Mouse (Mus musculus): Measurements from ENCODE around the gene Midn. TPM values are rescaled to one million over a fixed set of nuclear protein-coding genes. Genes with fewer than 3 reads are reported as not detected.
A peak's percentile ranks its signal among the peaks of the same experiment; 100 is the strongest.

The Midn gene
- polyA plus RNA-seq, 1 experiment from 2014 or later = 22.2 TPM

DNA sequence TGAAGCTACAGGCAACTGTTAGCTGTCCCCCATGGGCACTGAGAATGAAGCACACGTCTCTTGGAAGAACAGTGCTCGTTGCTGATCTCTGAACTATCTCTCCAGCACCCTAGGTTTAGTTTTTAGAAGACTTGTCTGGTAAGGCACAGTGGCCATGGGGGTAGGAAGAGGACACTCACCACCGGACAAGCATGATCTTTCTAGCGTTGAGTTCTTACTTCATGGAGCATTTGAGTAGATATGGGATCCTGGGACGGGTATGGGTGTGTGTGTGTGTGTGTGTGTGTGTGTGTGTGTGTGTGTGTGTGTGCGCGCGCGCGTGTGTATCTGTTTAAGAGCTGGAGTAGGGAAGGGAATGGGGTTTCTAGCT, 7.4 kb upstream of the Midn start, which contains the start of gene Cbarp:
Gene Cbarp (minus strand): TSS at position 170 of the 370 bp plus-strand sequence.
- Histone ChIP-seq H3K27ac (replicated peaks) (peak within 1 kb of the TSS; percentile 81), H3K9me3 (no peaks in the 10 kb centered on the region), H3K36me3 (replicated peaks) (peaks cover 33% of the 10 kb centered on the region), H3K4me3 (peak within 1 kb of the TSS; percentile 99), H3K4me1 (peaks cover 82% of the 10 kb centered on the region), H3K27me3 (replicated peaks; ENCODE audit: low read depth, poor library complexity, severe bottlenecking) (peaks cover 36% of the 10 kb centered on the region)
- WGBS = 74% methylated on average over 10 of the region's 10 CpGs
- DNase-seq (ENCODE audit: low spot score) = no peak

DNA sequence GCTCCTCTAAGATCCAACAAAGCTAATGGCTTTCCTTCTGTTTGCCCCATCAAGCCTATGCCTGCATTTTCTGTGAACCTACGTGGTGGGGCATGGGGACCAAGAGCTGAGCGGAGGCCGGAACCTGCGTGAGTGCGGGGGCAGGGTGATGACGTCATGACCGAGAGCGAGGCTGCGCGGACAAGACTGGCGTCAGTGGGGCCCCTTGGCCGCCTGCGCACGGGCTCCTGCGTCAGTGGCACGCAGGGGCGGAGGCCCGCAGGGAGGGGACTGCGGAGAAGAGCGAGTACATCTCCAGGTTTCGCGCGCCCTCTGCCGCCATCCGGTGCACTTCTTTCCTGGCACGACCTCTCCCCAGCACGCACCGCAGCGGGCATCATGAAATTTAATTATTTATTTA, 6.8 kb upstream of the Midn start:
- peak; percentile 96 for DNase-seq (ENCODE audit: low spot score)
- Histone ChIP-seq H3K27ac (replicated peaks) (peak overlapping the region; percentile 81), H3K9me3 (no peaks in the 10 kb centered on the region), H3K4me3 (peak overlapping the region; percentile 99), H3K27me3 (replicated peaks; ENCODE audit: low read depth, poor library complexity, severe bottlenecking) (peaks cover 30% of the 10 kb centered on the region), H3K36me3 (replicated peaks) (peaks cover 33% of the 10 kb centered on the region), H3K4me1 (peaks cover 86% of the 10 kb centered on the region)
- WGBS = under 1% methylated on average over 29 of the region's 29 CpGs

DNA sequence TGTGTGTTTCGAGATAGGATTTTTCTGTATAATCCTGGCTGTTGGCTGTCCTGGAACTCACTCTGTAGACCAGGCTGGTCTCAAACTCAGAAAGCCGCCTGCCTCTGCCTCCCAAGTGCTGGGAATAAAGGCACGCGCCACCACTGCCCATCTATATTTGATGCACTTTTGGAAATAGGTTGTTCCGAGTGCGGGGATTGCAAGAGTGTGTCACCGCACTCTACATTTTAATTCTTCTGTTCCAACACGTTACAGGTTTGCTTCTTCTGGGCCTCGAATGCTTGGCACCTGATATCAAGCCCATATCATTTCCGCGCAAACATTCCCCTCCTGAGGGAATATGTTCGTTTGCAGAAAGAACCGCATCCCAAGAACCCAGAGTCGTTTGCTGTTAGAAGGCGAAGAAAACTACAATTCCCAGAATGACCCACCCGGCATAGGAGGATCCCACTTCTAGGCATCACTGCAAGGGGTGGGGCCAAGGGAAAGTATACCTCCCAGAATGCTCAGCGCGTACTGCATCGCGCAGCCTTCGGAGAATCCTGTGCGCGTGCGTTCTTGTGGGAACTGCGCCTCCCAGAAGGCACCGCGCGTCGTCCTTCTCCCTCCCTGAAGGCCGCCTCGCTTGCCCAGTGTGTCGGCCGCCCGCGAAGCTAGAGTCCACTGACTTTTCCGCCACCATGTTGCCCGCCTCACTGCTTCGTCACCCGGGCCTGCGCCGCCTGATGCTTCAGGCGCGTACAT, 6.1 kb upstream of the Midn start:
- peak overlapping the region; percentile 99 for H3K4me3 ChIP-seq
- peak overlapping the region; percentile 91 for H3K27ac ChIP-seq (replicated peaks)
- 1% methylated on average over 43 of the region's 43 CpGs for WGBS
- peak; percentile 95 for DNase-seq (ENCODE audit: low spot score)
- peaks cover 37% of the 10 kb centered on the region for H3K36me3 ChIP-seq (replicated peaks)
- H3K4me1 ChIP-seq = peaks cover 86% of the 10 kb centered on the region
- H3K27me3 ChIP-seq (replicated peaks; ENCODE audit: low read depth, poor library complexity, severe bottlenecking) = peaks cover 23% of the 10 kb centered on the region
- H3K9me3 ChIP-seq = no peaks in the 10 kb centered on the region

DNA sequence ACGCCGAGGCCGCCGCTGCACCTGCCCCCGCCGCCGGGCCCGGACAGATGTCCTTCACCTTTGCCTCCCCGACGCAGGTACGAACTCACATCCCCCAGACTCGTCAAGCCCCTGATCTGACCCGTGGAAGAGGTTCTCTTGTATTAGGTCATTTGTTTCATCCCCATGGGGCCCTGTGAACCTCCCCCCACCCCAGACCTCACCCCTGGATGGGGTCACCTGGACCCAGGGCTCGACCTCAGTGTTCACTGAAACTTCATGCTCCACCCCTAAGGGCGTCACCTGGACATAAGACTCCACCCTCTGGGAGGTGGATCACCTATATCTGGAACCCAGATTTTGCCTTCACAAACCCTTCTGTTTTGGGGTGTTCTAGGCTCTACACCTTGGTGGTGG, 5.5 kb upstream of the Midn start:
- no peak for DNase-seq (ENCODE audit: low spot score)
- Histone ChIP-seq H3K27ac (replicated peaks) (peak overlapping the region; percentile 91), H3K27me3 (replicated peaks; ENCODE audit: low read depth, poor library complexity, severe bottlenecking) (peaks cover 18% of the 10 kb centered on the region), H3K4me3 (peak overlapping the region; percentile 99), H3K9me3 (no peaks in the 10 kb centered on the region), H3K36me3 (replicated peaks) (peaks cover 39% of the 10 kb centered on the region), H3K4me1 (peaks cover 86% of the 10 kb centered on the region)
- WGBS = under 1% methylated on average over 15 of the region's 15 CpGs

DNA sequence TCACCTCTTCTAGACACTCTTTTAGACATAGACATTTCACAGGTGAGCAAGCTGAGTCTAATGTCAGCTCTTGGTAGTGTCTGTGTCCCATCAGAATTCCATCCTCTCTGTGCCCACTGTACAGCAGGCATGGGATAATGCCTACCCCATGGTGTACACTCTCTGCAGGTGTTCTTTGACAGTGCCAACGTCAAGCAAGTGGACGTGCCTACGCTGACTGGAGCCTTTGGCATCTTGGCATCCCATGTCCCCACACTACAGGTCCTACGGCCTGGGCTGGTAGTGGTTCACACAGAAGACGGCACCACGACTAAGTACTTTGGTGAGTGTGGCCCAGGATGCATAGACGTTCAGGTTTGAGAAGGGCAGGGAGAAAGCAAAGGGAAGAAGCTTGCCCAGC, 4.4 kb upstream of the Midn start:
- no peak for DNase-seq (ENCODE audit: low spot score)
- H3K36me3 ChIP-seq (replicated peaks) = peaks cover 39% of the 10 kb centered on the region
- 0 out of 2 replicates have a peak, but pooled peaks cover 8% of the 10 kb centered on the region for H3K27me3 ChIP-seq (replicated peaks; ENCODE audit: low read depth, poor library complexity, severe bottlenecking)
- H3K4me3 ChIP-seq = peak overlapping the region; percentile 99; the same call in 1 of the 2 replicates
- peaks cover 83% of the 10 kb centered on the region for H3K4me1 ChIP-seq
- 95% methylated on average over 7 of the region's 7 CpGs for WGBS
- no peaks in the 10 kb centered on the region for H3K9me3 ChIP-seq
- H3K27ac ChIP-seq (replicated peaks) = no peak overlapping the region

DNA sequence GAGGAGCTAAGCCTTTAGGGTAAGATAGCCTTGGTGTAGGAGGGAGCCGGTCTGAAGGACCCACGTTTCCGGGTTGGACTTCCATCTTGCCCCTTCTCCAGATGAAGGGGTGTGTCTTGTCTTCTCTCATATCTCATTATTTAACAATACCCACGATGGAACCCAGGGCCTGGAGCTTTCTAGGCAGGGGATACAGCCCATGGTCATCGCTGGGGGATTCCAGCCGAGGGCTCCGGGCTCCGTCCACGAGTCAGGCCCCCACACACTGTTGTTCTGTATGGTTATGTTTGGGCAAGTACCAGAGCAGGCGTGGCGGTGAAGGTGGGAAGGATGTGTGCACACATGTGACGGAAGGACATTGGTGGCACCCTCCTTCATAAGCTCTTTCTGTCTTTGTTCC, 3.9 kb upstream of the Midn start:
- Histone ChIP-seq H3K36me3 (replicated peaks) (peaks cover 39% of the 10 kb centered on the region), H3K9me3 (no peaks in the 10 kb centered on the region), H3K27ac (replicated peaks) (no peak overlapping the region), H3K4me3 (peak overlapping the region; percentile 99; the same call in 1 of the 2 replicates), H3K27me3 (replicated peaks; ENCODE audit: low read depth, poor library complexity, severe bottlenecking) (0 out of 2 replicates have a peak, but pooled peaks cover 8% of the 10 kb centered on the region), H3K4me1 (peaks cover 80% of the 10 kb centered on the region)
- no peak for DNase-seq (ENCODE audit: low spot score)
- 94% methylated on average over 12 of the region's 12 CpGs for WGBS

DNA sequence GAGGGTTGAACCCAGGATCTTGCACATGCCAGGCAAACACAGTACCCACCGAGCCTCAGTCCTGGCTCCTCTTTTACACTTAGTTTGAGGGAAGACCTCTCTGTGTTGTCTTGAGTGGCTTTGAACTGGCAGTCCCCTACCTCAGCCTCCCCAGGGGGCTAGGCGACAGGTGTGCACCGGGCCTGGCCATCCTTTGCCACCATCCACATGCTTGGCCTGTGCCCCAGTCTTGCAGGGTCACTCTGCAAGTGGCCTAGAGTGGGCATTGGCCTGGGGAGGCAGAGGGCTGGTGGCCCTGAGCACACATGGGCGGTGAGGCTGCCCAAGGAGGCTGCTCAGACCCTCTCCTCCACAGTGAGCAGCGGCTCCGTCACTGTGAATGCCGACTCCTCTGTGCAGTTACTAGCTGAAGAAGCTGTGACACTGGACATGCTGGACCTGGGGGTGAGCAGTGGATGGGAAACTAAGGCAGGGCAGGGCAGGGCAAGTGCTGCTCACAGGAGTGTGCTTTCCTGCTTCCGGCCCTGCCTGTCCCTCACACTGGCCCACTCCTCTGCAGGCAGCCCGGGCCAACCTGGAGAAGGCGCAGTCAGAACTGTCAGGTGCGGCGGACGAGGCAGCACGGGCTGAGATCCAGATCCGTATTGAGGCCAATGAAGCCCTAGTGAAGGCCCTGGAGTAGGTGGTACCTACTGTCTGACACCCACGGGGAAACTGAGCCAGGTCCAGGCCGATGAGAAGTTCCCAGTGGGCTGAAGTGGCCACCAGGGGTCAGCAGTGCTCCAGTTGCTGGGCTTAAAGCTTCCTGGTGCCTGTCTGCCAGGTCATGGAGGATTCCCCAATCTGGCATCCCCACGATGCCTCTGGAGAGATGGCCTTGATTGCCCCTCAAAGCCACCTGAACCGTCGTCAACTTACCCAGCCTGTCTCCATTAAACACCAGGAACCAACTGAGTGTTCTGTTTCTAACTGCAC, 2.9 kb upstream of the Midn start:
- 0 out of 2 replicates have a peak overlapping the region, but pooled peaks have one; percentile 40 for H3K27ac ChIP-seq (replicated peaks)
- no peaks in the 10 kb centered on the region for H3K9me3 ChIP-seq
- H3K27me3 ChIP-seq (replicated peaks; ENCODE audit: low read depth, poor library complexity, severe bottlenecking) = 0 out of 2 replicates have a peak, but pooled peaks cover 5% of the 10 kb centered on the region
- peaks cover 75% of the 10 kb centered on the region for H3K4me1 ChIP-seq
- peak; percentile 79 for DNase-seq (ENCODE audit: low spot score)
- peaks cover 47% of the 10 kb centered on the region for H3K36me3 ChIP-seq (replicated peaks)
- WGBS = 77% methylated on average over 20 of the region's 20 CpGs
- H3K4me3 ChIP-seq = peak overlapping the region; percentile 99

DNA sequence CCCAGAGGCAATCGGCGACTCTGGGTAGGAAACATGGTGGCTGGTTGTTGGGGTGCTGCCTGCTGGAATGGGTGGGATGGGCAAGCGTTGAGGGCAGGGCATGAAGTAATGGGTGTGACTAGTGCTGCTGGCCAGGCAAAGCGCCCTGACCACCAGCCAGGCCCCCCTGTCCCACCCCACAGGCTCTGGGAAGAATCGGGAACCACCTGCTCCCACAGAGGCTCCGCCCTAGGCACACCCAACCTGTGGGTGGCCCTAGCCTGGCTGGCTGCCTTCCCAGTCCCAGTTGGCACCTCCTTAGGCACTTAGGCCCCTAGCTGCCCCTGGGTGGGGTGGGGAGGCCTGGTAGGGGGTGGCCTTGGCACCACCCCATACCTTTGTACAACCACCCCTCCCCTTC, 2.2 kb upstream of the Midn start:
- Histone ChIP-seq H3K36me3 (replicated peaks) (peaks cover 54% of the 10 kb centered on the region), H3K4me1 (peaks cover 70% of the 10 kb centered on the region), H3K9me3 (no peaks in the 10 kb centered on the region), H3K4me3 (peak overlapping the region; percentile 99), H3K27ac (replicated peaks) (0 out of 2 replicates have a peak overlapping the region, but pooled peaks have one; percentile 40), H3K27me3 (replicated peaks; ENCODE audit: low read depth, poor library complexity, severe bottlenecking) (no peaks in the 10 kb centered on the region)
- WGBS = 89% methylated on average over 6 of the region's 6 CpGs
- no peak for DNase-seq (ENCODE audit: low spot score)

DNA sequence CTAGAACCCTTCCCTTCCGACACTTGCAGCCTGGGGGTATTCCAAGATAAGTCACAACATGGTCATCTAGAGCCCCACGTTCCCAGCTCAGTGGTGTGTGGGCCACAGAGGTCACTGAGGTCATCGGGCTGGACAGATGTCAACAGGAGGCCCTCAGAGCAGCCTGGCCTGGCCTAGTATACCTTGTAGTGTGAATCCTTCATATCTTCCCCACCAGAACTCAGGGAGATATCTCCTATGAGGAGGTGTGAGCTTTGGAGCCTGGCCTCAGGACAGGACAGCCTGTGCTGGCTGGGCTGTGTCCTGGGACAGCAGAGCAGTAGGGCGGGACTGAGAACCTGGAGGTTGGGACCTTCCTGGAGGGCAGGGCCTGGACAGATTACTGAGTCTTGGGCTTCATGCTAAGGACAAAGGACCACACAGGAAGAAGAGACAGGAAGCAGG, 1.5 kb upstream of the Midn start:
- no peak for DNase-seq (ENCODE audit: low spot score)
- Histone ChIP-seq H3K27me3 (replicated peaks; ENCODE audit: low read depth, poor library complexity, severe bottlenecking) (no peaks in the 10 kb centered on the region), H3K36me3 (replicated peaks) (peaks cover 61% of the 10 kb centered on the region), H3K4me1 (peaks cover 66% of the 10 kb centered on the region), H3K27ac (replicated peaks) (peak overlapping the region; percentile 100; the same call in 1 of the 2 replicates), H3K4me3 (peak overlapping the region; percentile 99), H3K9me3 (no peaks in the 10 kb centered on the region)
- 67% methylated on average over 4 of the region's 4 CpGs for WGBS

DNA sequence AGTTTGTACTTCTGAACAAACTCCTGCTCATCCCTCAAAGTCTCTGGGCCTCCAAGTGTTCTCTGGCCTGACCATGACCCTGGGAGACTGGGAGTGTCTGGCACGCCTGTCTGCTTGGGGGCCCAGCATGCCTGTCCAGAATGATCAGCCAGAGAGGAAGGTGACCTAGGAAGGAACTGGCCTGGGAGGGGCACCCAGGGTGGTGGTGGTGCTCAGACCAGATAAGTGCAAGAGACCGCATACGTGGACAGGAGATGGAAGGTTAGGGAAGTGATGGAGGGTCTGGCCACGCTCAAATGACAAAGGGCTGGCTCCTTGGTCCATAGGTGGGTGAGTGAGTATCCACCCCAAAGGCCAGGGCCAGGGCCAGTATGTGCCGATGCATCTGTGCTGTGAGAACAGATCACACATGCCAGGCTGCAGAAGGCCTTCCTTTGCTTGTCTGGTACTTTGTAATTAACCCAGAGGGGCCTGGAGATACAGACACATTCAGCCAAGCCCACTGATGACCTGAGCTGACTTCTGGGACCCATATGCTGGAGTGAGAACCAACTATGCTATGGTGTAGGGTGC, 840 bp upstream of the Midn start:
- H3K27ac ChIP-seq (replicated peaks) = peak overlapping the region; percentile 100
- H3K36me3 ChIP-seq (replicated peaks) = peaks cover 67% of the 10 kb centered on the region

DNA sequence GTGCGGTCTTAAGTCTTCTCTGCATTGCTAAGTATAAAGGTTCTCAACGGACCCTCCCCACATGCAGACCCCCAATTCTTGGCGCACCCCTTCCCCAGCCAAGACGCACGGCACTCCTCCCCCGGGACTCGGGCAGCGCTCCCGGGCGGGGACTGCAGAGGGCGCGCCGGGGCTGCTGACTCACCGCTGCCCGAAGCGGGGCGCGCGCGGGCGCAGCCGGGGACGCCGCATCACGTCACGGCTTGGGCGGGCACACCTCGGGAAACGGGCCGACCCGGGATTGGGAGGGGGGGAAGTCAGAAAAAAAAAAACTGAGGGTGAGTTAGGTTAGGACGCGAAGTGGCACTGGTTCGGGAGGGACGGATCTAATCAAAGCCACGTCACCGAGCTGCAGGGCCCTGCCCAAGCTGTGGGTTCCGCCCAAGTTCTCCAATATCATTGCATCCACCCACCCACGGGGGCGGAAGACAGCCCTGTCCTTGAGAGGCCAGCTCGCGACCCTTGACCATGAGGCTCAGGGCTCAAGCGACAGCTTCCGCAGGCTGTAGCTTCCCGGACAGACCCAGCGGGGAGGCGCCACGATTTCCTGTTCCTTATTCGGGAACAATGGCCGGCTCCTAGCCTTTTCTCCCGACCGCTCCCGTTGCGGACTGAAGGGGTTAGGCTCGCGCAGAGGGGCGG, 678 bp downstream of the Midn start:
- H3K36me3 ChIP-seq (replicated peaks) = peaks cover 78% of the 10 kb centered on the region
- H3K9me3 ChIP-seq = no peaks in the 10 kb centered on the region
- peak; percentile 97 for DNase-seq (ENCODE audit: low spot score)
- no peaks in the 10 kb centered on the region for H3K27me3 ChIP-seq (replicated peaks; ENCODE audit: low read depth, poor library complexity, severe bottlenecking)
- peak overlapping the region; percentile 99 for H3K4me3 ChIP-seq
- peaks cover 70% of the 10 kb centered on the region for H3K4me1 ChIP-seq
- WGBS = under 1% methylated on average over 57 of the region's 57 CpGs
- H3K27ac ChIP-seq (replicated peaks) = peak overlapping the region; percentile 100

More for the DNA sequence above, 840 bp upstream of the Midn start:
- no peak for DNase-seq (ENCODE audit: low spot score)
- Histone ChIP-seq H3K4me3 (peak overlapping the region; percentile 99), H3K4me1 (peaks cover 68% of the 10 kb centered on the region), H3K27me3 (replicated peaks; ENCODE audit: low read depth, poor library complexity, severe bottlenecking) (no peaks in the 10 kb centered on the region), H3K9me3 (no peaks in the 10 kb centered on the region)
- 81% methylated on average over 5 of the region's 5 CpGs for WGBS
